Mouse (Mus musculus) frontal cortex, adult 2 months (tissue): ENCODE results near the gene Tmem130. TPM values are rescaled to one million over a fixed set of nuclear protein-coding genes. Genes with fewer than 3 reads are reported as not detected.
"Not testable (repeated sequence)": the region's sequence is repeated elsewhere in the genome, so short reads cannot be mapped to it uniquely, and the experiment has no call there.

ENCODE experiments used
- DNase-seq, 2 experiments: peaks; one replicate each; pipeline ENCODE4 v3.0.0; 2022; ENCODE audit warnings: low spot score in 1 of 2; ENCODE audit errors: extremely low spot score in 1 of 2
- polyA plus RNA-seq: library from polyadenylated mRNA; depleted of rRNA; stranded (reverse); fragments of >200 nt; gene quantifications from 2 replicates; pipeline ENCODE4 v1.2.3, GENCODE M21; 2012; rRNA removed

Gene Tmem130
- polyA plus RNA-seq: 153 and 159 TPM in 2 replicates

DNA sequence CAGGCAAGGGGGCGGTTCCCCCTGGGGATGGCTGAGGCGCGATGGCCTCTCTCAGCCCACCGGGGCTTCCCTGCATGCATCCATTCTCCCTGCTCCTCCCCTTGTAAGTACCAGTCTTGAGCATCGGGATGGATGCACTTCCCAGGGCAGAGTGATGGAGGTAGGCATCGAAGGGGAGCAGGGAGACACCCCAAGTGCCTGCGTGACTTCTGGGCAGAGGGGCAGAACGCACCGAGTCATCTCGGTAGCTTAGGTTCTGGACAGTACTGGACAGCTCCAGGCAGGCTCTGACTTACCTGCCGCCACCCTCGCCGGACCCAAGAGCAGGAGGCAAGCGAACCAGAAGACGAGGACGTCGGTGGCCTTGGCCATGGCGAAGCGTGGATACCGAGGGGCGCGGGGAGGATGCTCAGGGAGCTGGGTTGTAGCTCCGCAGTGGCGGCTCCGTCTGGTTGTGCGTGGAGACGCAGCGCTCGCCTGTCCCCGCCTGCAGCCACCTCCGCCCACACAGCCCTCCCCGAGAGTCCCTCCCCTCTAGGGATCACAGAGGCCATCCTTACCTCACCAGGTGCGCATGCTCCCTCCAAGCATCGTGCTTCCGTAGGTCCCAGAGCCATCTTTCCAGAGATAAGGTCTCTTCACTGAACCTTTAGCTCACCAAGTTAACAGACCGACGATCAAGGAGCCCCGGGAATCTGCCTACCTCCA, at the start of gene Tmem130:
Tmem130 (minus strand) TSS at position 658 of the 708 bp plus-strand sequence.
- DNase-seq: peak; percentile 75 to 90

DNA sequence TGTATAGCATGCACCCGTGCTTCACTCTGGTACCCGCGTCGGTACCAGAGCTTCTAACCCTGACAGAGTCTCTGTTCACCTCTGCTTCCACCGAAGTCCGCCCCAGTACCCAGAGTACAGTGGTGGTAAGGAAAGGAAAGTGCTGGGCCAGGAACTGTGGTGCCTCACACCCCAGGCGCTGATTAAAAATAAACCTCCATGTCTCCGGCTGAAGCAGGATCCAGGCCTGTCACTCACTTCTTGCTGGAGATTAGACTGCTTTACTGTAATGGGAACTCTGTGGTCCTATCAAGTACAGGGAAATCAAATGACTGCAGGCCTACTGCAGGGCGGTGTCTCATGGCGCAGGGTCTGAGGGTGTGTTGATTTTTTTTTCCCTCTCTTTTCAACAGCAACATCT, 45.3 kb upstream of the Tmem130 start:
- no peak for DNase-seq

DNA sequence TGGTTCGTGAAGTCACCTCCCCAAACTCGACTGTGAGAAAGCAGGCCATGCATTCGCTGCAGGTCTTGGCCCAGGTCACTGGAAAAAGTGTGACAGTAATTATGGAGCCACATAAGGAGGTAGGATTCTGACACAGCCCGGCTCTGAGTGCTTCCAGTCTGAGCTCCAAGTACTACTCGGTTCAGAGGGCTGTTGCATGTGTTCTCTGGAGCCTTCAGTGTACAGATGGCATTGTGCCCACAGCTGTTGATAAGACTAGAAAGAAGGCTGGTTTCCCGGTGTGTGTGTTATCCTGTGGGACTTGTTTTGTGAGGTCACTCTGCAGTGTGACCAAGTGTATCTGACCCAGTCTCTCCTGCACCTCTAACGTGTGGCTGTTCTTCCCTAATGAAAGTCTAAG, 42.6 kb upstream of the Tmem130 start:
- no peak for DNase-seq

DNA sequence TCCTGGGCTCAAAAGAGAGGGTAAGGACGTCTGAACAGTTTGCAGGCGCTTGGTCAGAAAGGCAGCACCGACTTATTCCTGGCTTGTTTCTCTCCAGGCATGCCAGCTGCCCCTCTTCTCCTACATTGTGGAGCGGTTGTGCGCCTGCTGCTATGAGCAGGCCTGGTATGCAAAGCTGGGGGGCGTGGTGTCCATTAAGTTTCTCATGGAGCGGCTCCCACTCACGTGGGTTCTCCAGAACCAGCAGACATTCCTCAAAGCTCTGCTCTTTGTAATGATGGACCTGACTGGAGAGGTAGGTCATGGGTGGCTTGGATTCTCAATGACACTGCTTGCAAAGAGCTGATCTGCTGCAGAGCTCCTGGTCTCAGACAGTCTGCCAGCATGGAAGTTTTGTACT, 41.4 kb upstream of the Tmem130 start:
- DNase-seq: no peak

DNA sequence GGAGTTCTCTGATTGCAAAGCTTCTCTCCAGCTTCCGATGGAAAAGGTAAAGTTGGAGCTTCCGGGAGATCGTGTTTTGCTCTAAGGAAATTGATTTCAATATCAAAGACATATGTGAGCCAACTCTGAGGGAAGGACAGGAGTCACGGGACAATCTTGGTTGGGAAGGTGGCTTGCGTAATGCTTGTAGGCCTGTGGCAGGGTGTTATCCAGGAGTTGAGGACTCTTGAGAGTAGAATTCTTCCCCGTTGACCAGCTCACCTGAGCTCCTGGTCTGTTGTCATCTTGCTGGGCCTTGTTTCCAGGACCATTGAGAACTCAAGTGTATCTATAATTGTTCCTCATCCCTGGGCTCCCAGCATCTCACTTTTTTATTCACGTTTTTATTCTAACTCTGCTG, 35.5 kb upstream of the Tmem130 start:
- no peak for DNase-seq

DNA sequence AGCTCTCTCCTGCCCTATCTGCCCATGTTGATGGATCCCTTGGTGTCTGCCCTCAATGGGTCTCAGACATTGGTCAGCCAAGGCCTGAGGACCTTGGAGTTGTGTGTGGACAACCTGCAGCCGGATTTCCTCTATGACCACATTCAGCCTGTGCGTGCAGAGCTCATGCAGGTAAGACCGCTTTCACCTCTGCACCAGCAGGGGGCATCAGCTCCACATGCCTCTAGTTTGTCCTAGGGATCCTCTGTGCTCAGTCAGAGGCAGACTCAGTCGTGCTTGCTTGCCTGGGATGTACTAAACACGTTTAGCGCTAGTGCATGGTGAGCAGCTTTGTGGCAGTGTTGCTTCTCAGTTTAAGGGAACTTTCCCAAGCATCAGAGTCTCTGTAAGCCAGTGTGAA, 33.1 kb upstream of the Tmem130 start:
- peak; percentile 18 to 52 for DNase-seq

DNA sequence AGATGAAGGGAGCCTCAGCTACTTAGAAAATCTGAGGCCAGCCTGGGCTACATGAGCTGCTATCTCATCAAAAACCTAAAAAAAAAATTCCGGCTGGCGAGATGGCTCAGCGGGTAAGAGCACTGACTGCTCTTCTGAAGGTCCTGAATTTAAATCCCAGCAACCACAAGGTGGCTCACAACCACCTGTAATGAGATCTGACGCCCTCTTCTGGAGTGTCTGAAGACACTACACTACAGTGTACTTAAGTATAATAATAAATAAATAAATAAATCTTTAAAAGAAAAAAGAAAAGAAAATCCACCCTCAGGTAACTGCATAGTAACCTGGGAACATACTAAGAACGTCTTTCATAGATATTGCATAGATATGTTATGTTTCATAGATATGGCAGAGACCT, 31.8 kb upstream of the Tmem130 start:
- DNase-seq: no peak

DNA sequence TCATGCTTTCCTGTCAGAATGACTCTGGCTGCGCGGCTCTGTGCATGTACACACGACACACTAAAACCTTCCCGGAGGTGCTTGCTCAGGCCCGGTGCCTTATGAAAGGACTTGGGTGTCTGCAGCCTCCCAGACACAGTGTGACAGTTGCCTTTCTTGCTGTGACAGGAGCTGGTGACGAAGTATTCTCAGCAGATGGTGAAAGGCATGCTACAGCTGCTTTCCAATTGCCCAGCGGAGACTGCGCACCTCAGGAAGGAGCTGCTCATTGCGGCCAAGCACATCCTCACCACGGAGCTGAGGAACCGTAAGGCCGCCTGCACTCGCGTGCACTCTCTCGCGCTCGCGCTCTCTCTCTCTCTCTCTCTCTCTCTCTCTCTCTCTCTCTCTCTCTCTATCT, 24.8 kb upstream of the Tmem130 start:
- peak in 1 of 2 experiments; percentile 29 for DNase-seq

DNA sequence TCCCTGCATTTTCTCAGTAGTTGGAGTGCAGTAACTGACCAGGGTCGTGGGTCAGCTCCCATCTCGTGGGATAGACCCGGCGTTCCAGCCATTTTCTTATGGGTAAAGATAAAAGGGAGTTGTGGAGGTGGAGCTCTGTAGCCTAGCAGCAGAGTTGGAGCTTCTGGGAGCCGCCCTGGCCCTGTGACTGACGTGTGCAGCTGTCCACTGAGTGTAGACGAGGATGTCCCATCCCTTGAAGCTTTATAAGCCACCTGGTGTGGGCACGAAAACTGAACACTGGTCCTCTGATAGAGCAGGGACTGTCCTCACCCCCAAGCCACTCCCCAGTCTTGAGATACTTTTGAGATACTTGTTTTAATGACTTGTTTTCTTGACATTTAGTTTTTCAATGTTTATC, 19.0 kb upstream of the Tmem130 start:
- no peak for DNase-seq

DNA sequence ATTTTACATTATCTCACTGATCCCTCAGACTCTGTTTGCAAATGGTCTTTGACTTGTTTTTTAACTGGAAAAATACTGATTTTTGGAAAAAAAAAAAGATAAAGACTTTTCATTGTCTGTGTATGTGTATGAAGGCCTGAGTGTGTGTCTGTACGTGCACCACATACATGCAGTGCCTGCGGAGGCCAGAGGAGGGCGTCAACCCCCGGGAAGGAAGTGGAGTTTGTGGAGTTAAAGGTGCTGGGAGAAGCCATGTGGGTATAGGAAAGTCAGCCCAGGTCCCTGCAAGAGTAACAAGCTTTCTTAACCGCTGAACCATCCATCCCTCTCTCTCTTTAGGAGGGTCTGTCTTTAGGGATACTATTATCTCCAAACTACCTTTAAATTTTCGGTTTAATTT, 11.6 kb upstream of the Tmem130 start:
- no peak for DNase-seq

DNA sequence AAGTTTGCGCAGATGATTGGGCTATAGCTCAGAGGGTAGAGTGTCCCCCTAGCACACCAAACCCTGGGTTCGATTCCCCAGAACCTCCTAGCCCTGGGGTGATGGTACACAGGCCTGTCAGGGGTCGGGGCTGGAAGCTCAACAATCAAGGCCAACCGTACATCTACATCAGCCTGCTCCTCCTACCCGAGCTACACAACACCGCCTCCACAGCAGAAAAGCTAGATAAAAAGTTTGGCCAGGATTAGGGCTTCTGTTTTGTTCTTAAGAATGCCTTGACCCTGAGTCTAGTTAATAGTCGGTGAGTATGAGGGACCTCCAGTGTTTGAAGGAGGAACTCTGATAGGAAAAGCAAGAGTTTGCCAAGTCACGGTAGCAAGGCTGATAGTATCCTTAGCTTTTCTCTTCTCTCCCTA, 7.5 kb upstream of the Tmem130 start:
- no peak for DNase-seq

DNA sequence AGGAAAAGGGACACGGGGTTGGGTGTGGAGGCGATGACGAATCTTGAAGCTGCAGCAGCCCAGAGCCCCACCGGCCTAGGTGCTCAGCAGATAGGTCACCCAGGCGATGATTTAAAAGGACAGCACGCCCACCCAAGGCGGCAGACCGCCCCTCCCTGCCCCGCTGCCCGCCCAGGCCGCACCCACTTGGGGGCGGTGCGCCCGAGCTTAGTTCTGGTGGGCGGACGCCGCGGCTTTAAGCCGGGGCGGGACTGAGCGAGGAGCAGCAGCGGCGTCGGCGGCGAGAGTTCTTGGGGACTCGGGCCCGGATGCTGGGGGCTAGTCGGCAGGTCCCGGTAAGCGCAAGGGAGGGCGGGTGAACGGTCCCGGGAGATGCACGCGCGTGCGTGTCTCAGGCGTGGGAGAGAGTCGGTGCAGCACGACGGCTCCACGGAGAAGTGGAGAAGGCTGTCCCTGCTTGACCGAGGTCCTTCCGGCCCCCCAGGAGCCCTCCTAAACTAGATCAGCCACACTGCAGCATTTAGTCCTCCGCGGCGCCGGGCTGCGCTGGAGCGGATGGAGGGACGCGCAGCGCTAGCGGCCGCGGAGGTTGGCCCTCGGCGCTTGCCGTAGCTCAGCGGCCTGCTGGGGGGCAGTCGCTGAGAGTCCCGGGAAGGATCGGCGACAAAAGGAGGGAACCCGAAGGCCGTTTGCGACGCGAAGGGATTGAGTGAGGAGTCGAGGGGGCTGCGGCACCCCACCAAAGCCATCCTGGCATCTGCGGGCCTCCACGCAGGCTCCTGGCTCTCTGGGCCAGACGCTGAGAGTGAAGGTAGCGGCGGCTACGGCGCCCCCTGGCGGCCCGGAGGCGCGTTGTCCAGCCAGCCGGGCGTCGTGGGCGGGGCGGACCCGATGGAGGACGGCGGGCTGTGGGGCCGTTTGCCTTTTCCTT, 6.6 kb upstream of the Tmem130 start:
- DNase-seq: peak; percentile 71 to 90

DNA sequence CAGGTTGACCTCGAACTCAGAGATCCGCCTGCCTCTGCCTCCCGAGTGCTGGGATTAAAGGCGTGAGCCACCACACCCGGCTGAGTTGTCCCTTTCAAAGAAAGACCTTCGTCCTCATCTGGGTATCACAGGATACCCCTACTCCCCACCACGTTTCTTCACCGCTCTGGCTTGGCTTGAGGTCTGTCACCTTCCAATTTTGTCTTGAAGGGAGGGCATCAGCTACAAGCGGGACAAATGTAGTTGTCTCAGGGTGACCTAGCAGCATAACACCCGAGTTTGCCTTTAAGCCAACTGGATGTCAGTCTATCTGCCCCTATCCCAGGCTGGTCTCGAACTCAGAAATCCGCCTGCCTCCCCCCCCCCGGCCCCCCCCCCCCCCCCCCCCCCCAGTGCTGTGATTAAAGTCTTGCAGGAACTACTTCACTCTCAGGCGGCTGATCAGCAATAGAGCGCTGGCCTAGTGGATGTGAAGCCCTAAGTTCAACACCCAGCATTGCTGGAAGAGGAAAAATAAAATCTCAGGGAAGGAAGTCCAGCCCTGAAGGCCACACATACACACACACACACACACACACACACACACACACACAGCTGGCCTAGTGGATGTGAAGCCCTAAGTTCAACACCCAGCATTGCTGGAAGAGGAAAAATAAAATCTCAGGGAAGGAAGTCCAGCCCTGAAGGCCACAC, 5.6 kb upstream of the Tmem130 start, which contains the start of gene Trrap:
Trrap (plus strand) TSS at position 627 of the 693 bp plus-strand sequence.
- not testable (repeated sequence) for DNase-seq

DNA sequence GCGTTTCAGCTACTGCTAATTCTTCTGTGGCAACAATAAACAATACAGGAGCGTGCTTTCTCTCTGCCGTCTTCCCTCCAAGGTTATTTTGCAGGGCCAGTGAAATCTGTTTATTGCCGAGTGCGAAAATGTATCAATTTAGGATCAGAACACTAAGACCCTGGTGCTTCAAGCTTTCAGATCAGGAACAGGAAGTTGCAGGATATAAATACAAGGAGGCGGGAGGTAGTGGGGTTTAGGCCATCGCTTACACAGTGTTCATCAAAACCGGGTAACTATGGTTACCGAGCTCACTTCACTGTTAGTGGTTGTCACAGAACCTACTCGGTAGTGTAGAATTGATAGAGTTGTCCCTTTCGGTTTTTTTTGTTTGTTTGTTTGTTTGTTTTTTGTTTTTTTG, 5.0 kb upstream of the Tmem130 start:
- no peak for DNase-seq

DNA sequence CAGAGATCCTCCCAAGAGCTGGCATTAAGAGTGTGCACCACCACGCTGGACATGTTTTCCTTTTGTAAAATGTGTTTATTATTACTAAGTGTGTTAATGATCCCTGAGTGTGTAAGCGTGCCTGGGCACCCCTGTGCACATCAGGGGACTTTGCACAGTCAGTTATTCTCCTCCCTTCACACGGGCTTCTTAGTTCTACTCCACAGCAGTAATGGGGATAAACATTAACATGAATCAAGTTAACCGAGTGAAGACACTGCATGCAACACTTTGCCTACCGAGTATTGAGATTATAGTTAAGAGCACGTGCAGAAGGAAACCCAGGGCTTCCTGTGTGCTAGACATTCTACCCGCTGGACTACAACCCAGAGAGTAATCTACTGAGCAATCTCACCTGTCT, 4.4 kb upstream of the Tmem130 start:
- no peak for DNase-seq

DNA sequence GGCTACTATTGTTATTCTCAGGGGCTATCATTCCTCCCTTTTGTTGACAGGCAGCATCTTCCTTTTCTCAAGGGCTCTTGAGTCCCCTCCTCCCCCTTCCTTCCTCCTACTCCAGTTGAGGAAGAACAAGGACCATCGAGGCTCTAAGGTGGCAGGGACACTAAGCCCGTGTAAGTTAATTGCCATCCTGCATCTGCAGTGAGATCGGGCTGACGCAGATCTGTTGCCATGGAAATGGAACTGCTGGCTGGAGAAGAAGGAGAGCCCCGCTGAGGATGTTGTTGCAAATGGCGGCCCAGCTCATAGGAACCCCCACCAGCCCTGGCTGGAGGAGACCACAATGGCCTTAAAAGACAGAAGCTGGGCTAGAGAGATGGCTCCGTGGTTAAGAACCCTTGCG, 3.2 kb downstream of the Tmem130 start:
- peak in 1 of 2 experiments; percentile 67 for DNase-seq

DNA sequence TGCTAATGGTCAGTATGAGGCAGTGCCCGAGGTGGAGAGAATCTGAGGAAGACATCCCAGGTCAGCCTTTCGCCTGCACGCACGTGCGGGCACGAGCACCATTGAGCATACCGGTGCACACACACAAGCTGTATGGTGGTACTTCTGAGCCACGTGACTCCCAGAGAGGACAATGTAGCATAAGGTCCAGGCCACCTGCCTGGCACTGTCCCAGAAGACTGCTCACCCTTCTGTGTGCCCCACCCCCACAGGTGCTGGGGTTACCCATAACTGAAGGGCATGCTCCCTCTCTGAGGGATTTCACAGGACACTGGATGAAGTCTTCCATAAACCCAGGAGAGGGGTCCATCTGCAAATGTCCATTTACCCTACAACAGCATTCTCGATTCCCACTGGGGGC, 4.2 kb downstream of the Tmem130 start:
- DNase-seq: no peak

DNA sequence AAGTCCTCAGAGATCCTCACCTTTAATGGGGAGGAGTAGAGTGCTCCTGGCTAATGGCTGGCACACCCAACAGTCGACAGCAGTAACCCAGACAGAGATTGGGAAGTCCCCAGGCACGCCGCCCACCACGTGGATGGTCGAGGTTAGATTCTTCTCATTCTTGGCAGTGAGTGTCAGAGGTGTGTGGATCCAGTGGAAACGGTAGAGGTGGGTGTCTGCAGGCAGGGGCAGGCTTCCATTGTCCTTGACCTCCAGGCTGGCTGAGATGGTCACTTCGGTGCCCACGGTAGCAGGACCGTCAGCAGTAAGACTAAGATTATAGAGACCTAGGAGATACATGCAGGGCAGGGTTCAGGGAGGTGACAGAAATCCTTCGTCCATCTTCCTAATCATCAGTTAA, 6.4 kb downstream of the Tmem130 start:
- DNase-seq: no peak

DNA sequence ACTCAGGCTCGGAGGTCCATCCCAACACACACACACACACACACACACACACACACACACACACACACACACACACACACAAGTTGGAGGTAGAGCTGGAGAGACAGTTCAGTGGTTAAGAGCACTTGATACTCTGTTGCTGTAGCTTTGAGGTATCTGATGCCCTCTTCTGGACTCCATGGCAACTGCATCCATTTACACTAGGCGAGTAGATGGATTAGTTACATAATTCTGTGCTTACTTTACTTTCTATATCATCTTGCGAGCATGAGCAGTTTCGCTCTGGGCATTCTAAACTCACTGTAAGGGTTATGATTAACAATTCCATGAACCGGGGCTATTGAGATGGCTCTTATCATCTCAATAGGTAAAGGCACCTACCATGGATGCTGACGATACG, 8.6 kb downstream of the Tmem130 start:
- DNase-seq: peak; percentile 84 to 92

DNA sequence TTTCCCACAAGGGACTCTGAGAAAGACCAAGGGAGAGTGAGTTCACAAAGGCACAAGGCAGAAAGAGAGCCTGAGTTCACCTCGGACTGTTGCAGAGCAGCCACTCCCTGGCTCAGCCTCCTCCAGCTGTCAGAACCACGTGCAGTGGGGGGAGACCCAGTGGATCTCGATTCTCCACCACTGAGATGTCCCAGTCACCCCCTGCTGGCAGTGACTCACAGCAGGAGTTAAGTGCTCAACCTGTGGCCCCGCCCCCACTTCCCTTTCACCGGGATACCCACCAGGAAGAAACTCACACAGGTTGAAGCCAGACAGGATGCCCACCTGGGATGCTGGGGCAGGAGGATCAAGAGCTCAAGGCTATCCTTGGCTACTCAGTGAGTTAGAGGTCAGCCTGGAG, 9.2 kb downstream of the Tmem130 start:
- no peak for DNase-seq

DNA sequence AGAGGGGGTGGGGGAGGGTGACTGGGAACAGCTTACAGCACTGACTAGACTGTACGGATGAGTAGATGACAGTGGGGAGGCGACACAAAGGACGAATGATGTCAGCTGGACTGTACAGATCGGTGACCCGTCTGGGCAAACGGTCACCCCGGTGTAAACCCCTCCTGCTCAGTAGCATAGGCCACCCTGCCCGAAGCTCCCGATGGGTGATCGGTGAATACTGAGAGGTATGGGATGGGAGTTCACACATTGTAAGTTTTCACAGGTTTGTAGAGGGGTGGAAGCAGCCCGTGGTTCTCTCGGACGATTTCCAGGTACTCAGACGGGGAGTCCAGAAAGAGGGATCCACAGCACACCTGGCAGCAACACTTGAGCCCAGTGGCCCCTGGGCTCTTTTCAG, 24.5 kb downstream of the Tmem130 start:
- no peak for DNase-seq
